In the genomic region with DNA sequence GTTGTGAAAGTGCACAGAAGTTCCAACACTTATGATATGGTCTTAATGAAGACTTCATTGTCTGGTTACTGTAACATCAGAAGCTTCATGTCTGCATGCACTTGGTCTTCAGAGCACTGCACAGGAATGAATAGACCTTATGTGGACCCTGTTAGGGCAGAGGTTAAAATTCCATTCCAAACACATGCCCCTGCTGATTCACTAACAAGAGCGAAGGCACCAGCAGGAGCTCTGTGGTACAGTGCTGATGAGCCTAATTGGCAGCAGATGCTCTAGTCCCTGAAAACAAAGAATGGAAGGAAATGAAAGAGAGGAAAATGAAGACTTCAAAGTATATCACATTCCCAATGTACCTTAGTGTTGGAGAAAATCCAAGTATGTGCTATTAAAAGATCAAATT, we compare ENCODE assay signal across 16 mouse cellular contexts.
A peak's percentile ranks its signal among the peaks of the same experiment; 100 is the strongest.
DNase-seq lines count a peak whose midpoint lies in the region; TF ChIP-seq lines count a peak whose summit lies in the region.
"Had no signal": no experiment of that assay in that cellular context is flagged by ENCODE, and none has a peak within 500 bp of the region (broad histone marks: within the 10 kb centered on the region; RNA-seq: fewer than 3 reads in every experiment).

No protein-coding gene starts in this region.

- no peak for TF ChIP-seq POLR2A in kidney, adult 2 months (IDR thresholded peaks at IDR 0.05; ENCODE audit: low read depth, low read length)

- H3K4me1 ChIP-seq in embryonic facial prominence, embryonic 10.5 days, result no peaks in the 10 kb centered on the region
- H3K4me1 ChIP-seq in kidney, adult 2 months (ENCODE audit: control insufficient read depth, insufficient read depth, low read length), result no peaks in the 10 kb centered on the region
- H3K4me1 ChIP-seq: embryonic facial prominence, embryonic 12.5 days; forebrain, embryonic 12.5 days had no signal

- H3K9me3 ChIP-seq in embryonic facial prominence, embryonic 10.5 days, result no peaks in the 10 kb centered on the region
- H3K9me3 ChIP-seq: embryonic facial prominence, embryonic 12.5 days; forebrain, embryonic 12.5 days had no signal

- H3K27ac ChIP-seq in embryonic facial prominence, embryonic 10.5 days (replicated peaks), result no peak overlapping the region
- no peak overlapping the region for H3K27ac ChIP-seq in kidney, adult 2 months (ENCODE audit: insufficient read depth, low read depth, low read length)
- H3K27ac ChIP-seq: embryonic facial prominence, embryonic 12.5 days; forebrain, embryonic 12.5 days; hindbrain, embryonic 14.5 days had no signal

- H3K4me3 ChIP-seq in embryonic facial prominence, embryonic 10.5 days, result no peak overlapping the region
- no peak overlapping the region for H3K4me3 ChIP-seq in kidney, adult 2 months (ENCODE audit: insufficient read depth, low read depth, low read length)
- H3K4me3 ChIP-seq: embryonic facial prominence, embryonic 12.5 days; forebrain, embryonic 12.5 days had no signal

- no peak for TF ChIP-seq CTCF in kidney, adult 2 months (conservative IDR thresholded peaks at IDR 0.05; ENCODE audit: insufficient read depth, insufficient read length, low read depth, low read length)

- no peaks in the 10 kb centered on the region for H3K36me3 ChIP-seq in embryonic facial prominence, embryonic 10.5 days (replicated peaks)
- no peaks in the 10 kb centered on the region for H3K36me3 ChIP-seq in kidney, adult 2 months (ENCODE audit: control insufficient read depth, insufficient read depth, low read length)
- H3K36me3 ChIP-seq: embryonic facial prominence, embryonic 12.5 days; forebrain, embryonic 12.5 days; G1E had no signal

- H3K27me3 ChIP-seq in embryonic facial prominence, embryonic 10.5 days (replicated peaks; ENCODE audit: low read depth, poor library complexity, severe bottlenecking), result no peaks in the 10 kb centered on the region
- no peaks in the 10 kb centered on the region for H3K27me3 ChIP-seq in kidney, adult 2 months (replicated peaks; ENCODE audit: control insufficient read depth, insufficient read depth, low read length)
- H3K27me3 ChIP-seq: embryonic facial prominence, embryonic 12.5 days; forebrain, embryonic 12.5 days had no signal

- intact Hi-C loops in heart, postnatal 36 days (cut with DNase I), result no loop called here

- DNase-seq in brain, adult 2 months (ENCODE audit: low read depth, low spot score), result peak; percentile 2
- peak; percentile 65 for DNase-seq in embryo, embryonic 10 days (ENCODE audit: low spot score)
- DNase-seq in embryonic facial prominence, embryonic 10.5 days (ENCODE audit: low spot score), result peak; percentile 18
- DNase-seq in hindlimb bud, embryonic 11.5 days (ENCODE audit: extremely low spot score, low read depth, low spot score), result peak; percentile 12
- no peak for DNase-seq in heart, postnatal 36 days
- DNase-seq in layer of hippocampus, adult 9-10 months (ENCODE audit: low spot score), result no peak
- DNase-seq in kidney, adult 2 months, result no peak
- DNase-seq: adrenal gland, postnatal 14 days; cerebellum, adult 2 months; cerebellum, postnatal 10 days; gastrocnemius, postnatal 14 days; heart, postnatal 10 days had no signal

- WGBS in embryonic facial prominence, embryonic 10.5 days, result 31% methylated on average over 1 of the region's 1 CpGs
- WGBS in kidney, adult 2 months, result 95% methylated on average over 1 of the region's 1 CpGs

Comparison
In these comparisons a context has a peak if more than half of its experiments do, and no peak if none do; other contexts are left out.
1. DNase-seq: peak in brain, adult 2 months (single experiment), embryo, embryonic 10 days (single experiment), embryonic facial prominence, embryonic 10.5 days (single experiment) and hindlimb bud, embryonic 11.5 days (single experiment); none in heart, postnatal 36 days (0 of 2), layer of hippocampus, adult 9-10 months (single experiment) and kidney, adult 2 months (single experiment).